Mouse (Mus musculus) erythroblast, embryonic 14.5 days (primary cell): ENCODE measurements around the gene Atg9a. TPM values are rescaled to one million over a fixed set of nuclear protein-coding genes. Genes with fewer than 3 reads are reported as not detected.

Experiments used
- H3K27me3 ChIP-seq: 2 replicates; pipeline ENCODE4 v1.6.1; 2012; ENCODE audit warnings: inconsistent platforms; ENCODE audit not compliant: control insufficient read depth
- H3K36me3 ChIP-seq: 2 replicates; pipeline ENCODE4 v1.6.1; 2012; ENCODE audit warnings: mild to moderate bottlenecking, inconsistent platforms; ENCODE audit not compliant: control insufficient read depth
- H3K4me1 ChIP-seq: 2 replicates; pipeline ENCODE4 v1.6.1; 2012; ENCODE audit warnings: inconsistent platforms; ENCODE audit not compliant: control insufficient read depth
- H3K4me3 ChIP-seq: replicated peaks from 2 replicates; pipeline ENCODE3; 2012; ENCODE audit warnings: moderate library complexity, mild to moderate bottlenecking, inconsistent platforms
- H3K9me3 ChIP-seq: 2 replicates; pipeline ENCODE4 v1.6.1; 2012; ENCODE audit warnings: low read length, inconsistent platforms, mixed read lengths; ENCODE audit not compliant: control insufficient read depth
- GATA1 ChIP-seq: IDR thresholded peaks from 2 replicates; pipeline ENCODE4 v1.6.1; 2012; ENCODE audit warnings: low read length, inconsistent platforms, mixed read lengths
- TAL1 ChIP-seq: IDR thresholded peaks from 3 replicates; pipeline ENCODE4 v1.6.1; 2012; ENCODE audit warnings: low read length, inconsistent platforms, mixed read lengths
- polyA plus RNA-seq: library from polyadenylated mRNA; stranded (reverse); fragments of >175 nt; gene quantifications from 2 replicates; pipeline ENCODE4 v1.2.3, GENCODE M21; 2012

Gene Atg9a
- polyA plus RNA-seq, 1 experiment, result 25.7 TPM

DNA sequence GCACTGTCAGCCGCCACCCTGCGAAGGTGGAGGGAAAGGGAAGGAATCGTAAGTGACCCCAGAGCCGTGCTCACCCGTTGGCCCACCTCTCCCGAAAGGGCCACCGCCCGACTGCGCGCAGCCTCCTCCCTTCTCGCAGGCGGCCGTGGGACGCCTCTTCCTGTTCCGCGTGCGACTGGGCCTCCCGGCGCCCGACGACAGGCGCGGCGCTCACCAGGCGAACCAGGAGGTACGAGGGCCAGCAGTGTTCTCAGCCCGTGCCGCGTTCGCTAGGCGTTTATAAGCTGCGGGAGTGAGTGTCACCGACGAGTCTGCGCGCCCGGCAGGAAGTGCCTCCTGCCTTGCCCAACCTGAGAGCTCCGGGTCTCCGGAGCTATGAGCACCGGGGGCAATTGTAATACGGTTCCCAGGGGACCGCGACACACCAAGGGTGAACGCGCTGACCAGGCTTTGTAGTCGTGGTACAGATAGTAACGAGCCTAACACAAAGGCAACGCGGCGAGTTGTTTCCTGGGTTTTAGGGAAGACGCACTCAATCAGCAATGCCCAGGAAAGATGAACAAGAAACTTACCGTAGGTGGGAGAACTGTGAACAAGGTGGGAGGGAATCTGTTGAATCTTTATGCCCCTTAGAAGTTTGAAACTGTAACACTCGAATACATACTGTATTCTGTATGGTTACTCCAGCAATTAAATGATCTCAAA is 50.4 kb downstream of the Atg9a start:
- H3K36me3 ChIP-seq, result peaks cover 81% of the 10 kb centered on the region
- H3K4me3 ChIP-seq, result peak overlapping the region; percentile 85
- TF ChIP-seq GATA1 (no peak), TAL1 (no peak)
- no peaks in the 10 kb centered on the region for H3K9me3 ChIP-seq
- peaks cover 94% of the 10 kb centered on the region for H3K4me1 ChIP-seq
- no peaks in the 10 kb centered on the region for H3K27me3 ChIP-seq

DNA sequence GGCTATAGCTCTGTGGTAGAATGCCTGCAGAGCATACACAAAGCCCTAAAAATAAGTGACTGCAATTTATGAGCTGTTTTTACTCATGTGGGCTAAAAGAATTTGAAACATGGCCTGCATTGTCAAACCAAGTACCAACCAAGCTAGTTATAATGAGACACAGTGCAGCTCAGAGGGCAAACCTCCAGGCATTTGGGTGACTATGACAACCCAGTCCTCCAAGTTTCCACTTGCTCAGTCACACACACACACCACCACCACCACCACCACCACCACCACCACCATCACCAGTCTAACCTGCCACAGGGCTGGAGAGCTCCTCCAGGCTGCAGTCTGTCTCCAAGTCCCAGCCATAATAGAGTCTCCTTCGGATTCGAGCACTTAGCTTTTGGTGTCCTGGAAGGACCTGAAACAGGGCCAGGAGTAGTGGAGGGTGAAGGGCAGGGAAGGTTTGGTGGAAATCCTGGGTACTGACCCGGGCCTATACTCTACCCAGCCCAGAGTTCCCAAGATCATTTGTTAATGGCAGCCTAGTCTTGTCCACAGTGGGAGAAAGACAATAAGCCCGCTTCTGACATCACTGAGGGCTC is 51.3 kb downstream of the Atg9a start:
- Histone ChIP-seq H3K27me3 (no peaks in the 10 kb centered on the region), H3K4me1 (peaks cover 94% of the 10 kb centered on the region), H3K4me3 (peak overlapping the region; percentile 85), H3K36me3 (peaks cover 81% of the 10 kb centered on the region), H3K9me3 (no peaks in the 10 kb centered on the region)
- TF ChIP-seq TAL1 (no peak), GATA1 (no peak)

DNA sequence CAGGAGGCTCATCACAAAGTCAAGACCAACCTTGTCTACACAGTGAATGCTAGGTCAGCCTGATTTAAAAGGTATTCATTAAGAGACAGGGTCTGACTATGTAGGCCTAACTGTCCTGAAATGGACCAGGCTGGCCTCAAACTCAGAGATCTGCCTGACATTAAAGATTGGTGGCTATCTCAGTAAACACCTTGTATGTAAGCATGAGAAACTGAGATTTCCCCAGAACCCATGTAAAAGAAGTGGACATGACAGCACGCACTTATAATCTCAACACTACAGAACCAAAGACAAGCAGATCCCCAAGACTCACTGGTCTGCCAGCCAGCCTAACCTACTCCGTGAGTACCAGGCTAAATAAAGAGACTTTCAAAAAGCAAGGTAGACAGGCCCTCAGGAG is 53.5 kb downstream of the Atg9a start:
- H3K4me3 ChIP-seq, result peak overlapping the region; percentile 36
- no peaks in the 10 kb centered on the region for H3K9me3 ChIP-seq
- no peak for TF ChIP-seq GATA1
- TF ChIP-seq TAL1, result peak; percentile 51; the same call in 2 of the 3 replicates
- peaks cover 80% of the 10 kb centered on the region for H3K36me3 ChIP-seq
- peaks cover 94% of the 10 kb centered on the region for H3K4me1 ChIP-seq
- H3K27me3 ChIP-seq, result no peaks in the 10 kb centered on the region

DNA sequence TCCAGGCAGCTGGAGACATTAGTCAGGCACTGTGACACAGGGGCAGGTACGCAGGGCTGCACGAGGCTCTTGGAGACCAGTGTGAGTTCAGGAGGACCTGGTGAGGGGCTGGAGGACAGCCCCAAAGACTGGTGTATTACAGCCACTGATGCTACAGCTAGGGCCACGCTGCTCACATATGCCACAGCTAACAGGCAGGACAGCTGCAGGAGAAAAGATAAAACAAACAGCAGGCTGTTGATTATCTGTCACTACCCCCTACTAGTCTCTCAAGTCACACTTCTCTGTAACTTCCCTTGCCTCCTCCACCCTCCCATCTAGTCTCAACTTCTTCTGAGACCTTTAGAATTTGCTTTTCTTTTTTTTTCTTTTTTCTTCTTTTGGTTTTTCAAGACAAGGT is 55.3 kb downstream of the Atg9a start:
- Histone ChIP-seq H3K27me3 (no peaks in the 10 kb centered on the region), H3K9me3 (no peaks in the 10 kb centered on the region), H3K4me3 (peak overlapping the region; percentile 59), H3K4me1 (peaks cover 98% of the 10 kb centered on the region), H3K36me3 (peaks cover 78% of the 10 kb centered on the region)
- peak; percentile 81 for TF ChIP-seq GATA1
- peak; percentile 93 for TF ChIP-seq TAL1

DNA sequence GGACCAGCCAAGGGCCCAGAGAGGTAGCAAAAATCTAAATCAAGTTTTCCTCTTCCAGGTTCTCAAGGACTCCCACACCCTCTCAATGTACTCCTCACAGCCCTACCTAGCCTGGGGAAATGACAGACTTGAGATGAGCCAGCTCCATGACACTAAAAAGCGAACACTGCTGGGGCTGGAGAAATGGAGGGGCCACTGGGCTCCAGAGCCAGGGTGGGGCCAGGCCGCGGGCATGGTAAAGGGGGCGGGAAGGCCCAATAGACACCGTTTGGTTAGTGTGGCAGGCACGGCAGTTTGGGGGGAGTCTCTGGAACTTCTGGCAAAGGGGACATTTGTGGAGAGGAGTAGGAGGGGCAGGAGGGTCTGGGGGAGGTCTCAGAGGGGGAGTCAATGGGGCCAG is 55.7 kb downstream of the Atg9a start:
- no peak for TF ChIP-seq TAL1
- TF ChIP-seq GATA1, result no peak
- H3K27me3 ChIP-seq, result no peaks in the 10 kb centered on the region
- peak overlapping the region; percentile 59 for H3K4me3 ChIP-seq
- no peaks in the 10 kb centered on the region for H3K9me3 ChIP-seq
- peaks cover 96% of the 10 kb centered on the region for H3K4me1 ChIP-seq
- peaks cover 77% of the 10 kb centered on the region for H3K36me3 ChIP-seq

DNA sequence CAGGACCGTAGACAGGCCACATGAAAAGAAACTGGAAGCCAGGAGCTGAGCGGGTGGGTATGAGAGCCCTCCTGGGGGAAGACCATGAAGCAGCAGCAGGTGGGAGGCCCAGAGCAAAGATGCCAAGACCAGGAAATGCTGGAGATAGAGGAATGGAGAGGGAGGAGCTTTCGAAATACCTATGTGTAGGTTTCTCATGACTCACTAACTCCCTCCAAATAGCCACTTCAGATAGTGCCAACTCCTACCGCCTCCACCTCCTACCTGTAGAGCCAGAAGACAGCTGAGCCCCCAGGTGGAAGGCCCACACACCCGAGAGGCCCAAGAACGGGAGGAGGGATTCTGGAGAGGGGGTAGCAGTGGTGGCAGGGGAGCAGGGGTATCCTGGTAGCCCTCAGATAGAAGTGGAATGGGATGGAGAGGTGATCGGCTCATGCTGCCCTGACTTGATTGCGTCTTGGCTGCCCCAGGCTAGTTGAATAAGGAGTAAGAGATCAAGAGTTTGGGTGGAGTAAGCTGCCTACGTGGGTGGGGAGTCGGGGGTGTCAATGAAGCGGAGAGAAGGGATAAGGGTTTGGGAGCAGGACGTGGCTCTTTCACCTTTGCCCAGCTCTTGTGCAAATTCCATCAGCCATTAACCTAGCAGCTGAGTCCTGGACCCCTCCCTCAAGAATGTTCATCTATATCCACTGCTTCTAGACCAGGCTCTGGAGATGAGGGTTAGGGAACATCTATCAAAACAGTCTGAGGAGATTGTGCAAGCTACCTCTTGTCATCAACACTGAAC is 58.4 kb downstream of the Atg9a start, which contains the start of gene Slc23a3:
Gene Slc23a3, minus strand, starts transcription at position 470 of the 787 bp plus-strand sequence.
- H3K4me3 ChIP-seq, result no peak within 1 kb of the TSS
- no peaks in the 10 kb centered on the region for H3K27me3 ChIP-seq
- H3K36me3 ChIP-seq, result peaks cover 52% of the 10 kb centered on the region
- no peaks in the 10 kb centered on the region for H3K9me3 ChIP-seq
- H3K4me1 ChIP-seq, result peaks cover 75% of the 10 kb centered on the region
- TF ChIP-seq GATA1 (no peak), TAL1 (no peak)

Other genes with a start within 250 kb of the Atg9a start
- gene Ihh, start 240.5 kb downstream of the Atg9a start, polyA plus RNA-seq, result 0.06 and 0.19 TPM in 2 replicates
- gene Nhej1, start 67.0 kb downstream of the Atg9a start, polyA plus RNA-seq, result 0.05 and 0.08 TPM in 2 replicates
- 0.05 TPM in 1 of 2 replicates, not detected in the other for gene Slc23a3, start 58.3 kb downstream of the Atg9a start, polyA plus RNA-seq
- 8.4 and 9.6 TPM in 2 replicates for gene Cnppd1, start 49.5 kb downstream of the Atg9a start, polyA plus RNA-seq
- gene Retreg2, start 49.4 kb downstream of the Atg9a start, polyA plus RNA-seq, result 10.9 and 14.3 TPM in 2 replicates
- gene Zfand2b, start 23.6 kb downstream of the Atg9a start, polyA plus RNA-seq, result 6.7 and 7.3 TPM in 2 replicates
- gene Abcb6, start 11.8 kb downstream of the Atg9a start, polyA plus RNA-seq, result 10.0 and 12.6 TPM in 2 replicates
- gene Ankzf1, start within 50 bp of the Atg9a start, polyA plus RNA-seq, result 0.98 and 1.2 TPM in 2 replicates
- gene Glb1l, start 18.6 kb upstream of the Atg9a start, polyA plus RNA-seq, result 0.02 and 0.62 TPM in 2 replicates
- 13.2 and 18.8 TPM in 2 replicates for gene Stk16, start 18.6 kb upstream of the Atg9a start, polyA plus RNA-seq
- 5.9 and 9.5 TPM in 2 replicates for gene Tuba4a, start 27.7 kb upstream of the Atg9a start, polyA plus RNA-seq
- not detected in 2 replicates for gene A630095N17Rik, start 39.9 kb upstream of the Atg9a start, polyA plus RNA-seq
- 24.2 and 27.6 TPM in 2 replicates for gene Dnajb2, start 44.2 kb upstream of the Atg9a start, polyA plus RNA-seq
- gene Ptprn, start 72.3 kb upstream of the Atg9a start, polyA plus RNA-seq, result not detected in 2 replicates
- not detected in 2 replicates for gene Resp18, start 86.2 kb upstream of the Atg9a start, polyA plus RNA-seq
- 3.7 and 4.8 TPM in 2 replicates for gene Dnpep, start 125.8 kb upstream of the Atg9a start, polyA plus RNA-seq
- gene Des, start 168.1 kb upstream of the Atg9a start, polyA plus RNA-seq, result 0.03 and 0.12 TPM in 2 replicates
- 0.10 and 0.18 TPM in 2 replicates for gene Speg, start 183.1 kb upstream of the Atg9a start, polyA plus RNA-seq
- gene Gmppa, start 243.7 kb upstream of the Atg9a start, polyA plus RNA-seq, result 11.6 and 12.7 TPM in 2 replicates